Mouse (Mus musculus): ENCODE results near the gene Bckdha. TPM values are rescaled to one million over a fixed set of nuclear protein-coding genes. Genes with fewer than 3 reads are reported as not detected.

The Bckdha gene
- polyA plus RNA-seq, 1 experiment: 622 TPM

GRCm38 (mm10) chr7:25582301-25582810 lies 76.4 kb downstream of the Bckdha start:
- Histone ChIP-seq H3K4me1 (ENCODE audit: control insufficient read depth, insufficient read depth, insufficient read length, low read length) (no peaks in the 10 kb centered on the region), H3K4me3 (ENCODE audit: insufficient read depth, low read depth, low read length) (no peak overlapping the region)

More at GRCm38 (mm10) chr7:25582301-25582810, 76.4 kb downstream of the Bckdha start:
- H3K27ac ChIP-seq (replicated peaks; ENCODE audit: low read depth, low read length): no peak overlapping the region

Other genes starting within 250 kb of the Bckdha start
- gene Cxcl17, start 246.1 kb downstream of the Bckdha start, polyA plus RNA-seq (2012; ENCODE audit: insufficient read depth, insufficient read length, missing spikeins): not detected in 2 replicates
- 4.3 and 8.3 TPM in 2 replicates for gene Ceacam1, start 181.4 kb downstream of the Bckdha start, polyA plus RNA-seq (2012; ENCODE audit: insufficient read depth, insufficient read length, missing spikeins)
- gene Ceacam2, start 119.1 kb downstream of the Bckdha start, polyA plus RNA-seq (2012; ENCODE audit: insufficient read depth, insufficient read length, missing spikeins): not detected in 2 replicates
- gene Erich4, start 43.1 kb downstream of the Bckdha start, polyA plus RNA-seq (2012; ENCODE audit: insufficient read depth, insufficient read length, missing spikeins): not detected in 2 replicates
- gene Dmac2, start 39.6 kb downstream of the Bckdha start, polyA plus RNA-seq (2012; ENCODE audit: insufficient read depth, insufficient read length, missing spikeins): 39.0 and 39.4 TPM in 2 replicates
- 0.83 and 1.2 TPM in 2 replicates for gene B3gnt8, start 32.3 kb downstream of the Bckdha start, polyA plus RNA-seq (2012; ENCODE audit: insufficient read depth, insufficient read length, missing spikeins)
- gene Exosc5, start 183 bp upstream of the Bckdha start, polyA plus RNA-seq (2012; ENCODE audit: insufficient read depth, insufficient read length, missing spikeins): 38.1 and 39.7 TPM in 2 replicates
- gene Tmem91, start 16.2 kb upstream of the Bckdha start, polyA plus RNA-seq (2012; ENCODE audit: insufficient read depth, insufficient read length, missing spikeins): not detected in 2 replicates
- 8.8 and 10.9 TPM in 2 replicates for gene B9d2, start 21.8 kb upstream of the Bckdha start, polyA plus RNA-seq (2012; ENCODE audit: insufficient read depth, insufficient read length, missing spikeins)
- gene Tgfb1, start 28.0 kb upstream of the Bckdha start, polyA plus RNA-seq (2012; ENCODE audit: insufficient read depth, insufficient read length, missing spikeins): 11.7 and 13.2 TPM in 2 replicates
- gene Ccdc97, start 60.1 kb upstream of the Bckdha start, polyA plus RNA-seq (2012; ENCODE audit: insufficient read depth, insufficient read length, missing spikeins): 16.9 and 17.0 TPM in 2 replicates
- 42.6 and 44.5 TPM in 2 replicates for gene Hnrnpul1, start 95.8 kb upstream of the Bckdha start, polyA plus RNA-seq (2012; ENCODE audit: insufficient read depth, insufficient read length, missing spikeins)
- gene Axl, start 129.7 kb upstream of the Bckdha start, polyA plus RNA-seq (2012; ENCODE audit: insufficient read depth, insufficient read length, missing spikeins): 18.6 and 24.1 TPM in 2 replicates
- not detected in 2 replicates for gene Cyp2s1, start 157.9 kb upstream of the Bckdha start, polyA plus RNA-seq (2012; ENCODE audit: insufficient read depth, insufficient read length, missing spikeins)
- gene Cyp2b10, start 238.6 kb upstream of the Bckdha start, polyA plus RNA-seq (2012; ENCODE audit: insufficient read depth, insufficient read length, missing spikeins): 2.9 and 47.4 TPM in 2 replicates